14 mouse cellular contexts compared by ENCODE assay signal in genomic region chr9:92694361-92695016, GRCm38 (mm10).
DNase-seq lines count a peak whose midpoint lies in the region; ATAC-seq and TF ChIP-seq lines count a peak whose summit lies in the region.
"Had no signal": no experiment of that assay in that cellular context is flagged by ENCODE, and none has a peak within 500 bp of the region (broad histone marks: within the 10 kb centered on the region; RNA-seq: fewer than 3 reads in every experiment).

No protein-coding gene starts in this region.

- H3K4me2 ChIP-seq in heart, embryonic 12.5 days = no peak overlapping the region
- H3K4me2 ChIP-seq in midbrain, postnatal 0 days (ENCODE audit: low read depth, low read length, poor library complexity, severe bottlenecking) = no peak overlapping the region
- no peak overlapping the region for H3K4me2 ChIP-seq in midbrain, embryonic 14.5 days (ENCODE audit: low read length)
- no peak overlapping the region; the same call in 1 of the 2 replicates for H3K4me2 ChIP-seq in stomach, embryonic 15.5 days
- H3K4me2 ChIP-seq: forebrain, embryonic 15.5 days; liver, embryonic 15.5 days had no signal

- no peak for TF ChIP-seq CTCF in midbrain, postnatal 0 days (IDR thresholded peaks at IDR 0.05)

- no peak for ATAC-seq in heart, embryonic 12.5 days (ENCODE audit: insufficient number of reproducible peaks, low FRiP score)
- no peak for ATAC-seq in midbrain, postnatal 0 days (ENCODE audit: low FRiP score)
- no peak for ATAC-seq in midbrain, embryonic 14.5 days (ENCODE audit: low FRiP score, low TSS enrichment)
- peak; percentile 82 for ATAC-seq in stomach, embryonic 15.5 days (ENCODE audit: insufficient read depth, low FRiP score, low read depth)
- ATAC-seq: forebrain, embryonic 15.5 days had no signal

- no peaks in the 10 kb centered on the region for H3K36me3 ChIP-seq in heart, embryonic 12.5 days
- no peaks in the 10 kb centered on the region for H3K36me3 ChIP-seq in midbrain, postnatal 0 days (ENCODE audit: insufficient read depth, low read length)
- no peaks in the 10 kb centered on the region for H3K36me3 ChIP-seq in midbrain, embryonic 14.5 days (ENCODE audit: control insufficient read depth, insufficient read depth, low read length)
- H3K36me3 ChIP-seq in stomach, embryonic 15.5 days = no peaks in the 10 kb centered on the region
- H3K36me3 ChIP-seq: forebrain, embryonic 15.5 days; liver, embryonic 15.5 days; midbrain, embryonic 10.5 days had no signal

- no peak overlapping the region for H3K4me3 ChIP-seq in heart, embryonic 12.5 days
- no peak overlapping the region for H3K4me3 ChIP-seq in midbrain, postnatal 0 days (ENCODE audit: low read depth, low read length)
- H3K4me3 ChIP-seq in midbrain, embryonic 14.5 days (replicated peaks; ENCODE audit: low read depth, low read length) = no peak overlapping the region
- H3K4me3 ChIP-seq in stomach, embryonic 15.5 days (replicated peaks) = no peak overlapping the region
- H3K4me3 ChIP-seq: forebrain, embryonic 15.5 days; liver, embryonic 15.5 days; midbrain, embryonic 10.5 days had no signal

- H3K4me1 ChIP-seq in heart, embryonic 12.5 days (replicated peaks) = no peaks in the 10 kb centered on the region
- H3K4me1 ChIP-seq in midbrain, postnatal 0 days (ENCODE audit: insufficient read depth, low read length) = no peaks in the 10 kb centered on the region
- no peaks in the 10 kb centered on the region for H3K4me1 ChIP-seq in midbrain, embryonic 14.5 days (ENCODE audit: control insufficient read depth, insufficient read depth, low read length)
- no peaks in the 10 kb centered on the region for H3K4me1 ChIP-seq in stomach, embryonic 15.5 days
- H3K4me1 ChIP-seq: forebrain, embryonic 15.5 days; liver, embryonic 15.5 days; midbrain, embryonic 10.5 days had no signal

- H3K27ac ChIP-seq in heart, embryonic 12.5 days (ENCODE audit: poor library complexity, severe bottlenecking) = no peak overlapping the region
- H3K27ac ChIP-seq in midbrain, postnatal 0 days (ENCODE audit: low read depth, low read length) = no peak overlapping the region
- no peak overlapping the region for H3K27ac ChIP-seq in midbrain, embryonic 14.5 days (replicated peaks; ENCODE audit: low read depth, low read length)
- peak overlapping the region; percentile 68; the same call in 1 of the 2 replicates for H3K27ac ChIP-seq in stomach, embryonic 15.5 days
- H3K27ac ChIP-seq: forebrain, embryonic 15.5 days; liver, embryonic 15.5 days; midbrain, embryonic 10.5 days had no signal

- H3K27me3 ChIP-seq in heart, embryonic 12.5 days (replicated peaks) = no peaks in the 10 kb centered on the region
- no peaks in the 10 kb centered on the region for H3K27me3 ChIP-seq in midbrain, postnatal 0 days (ENCODE audit: insufficient read depth, low read length)
- H3K27me3 ChIP-seq in midbrain, embryonic 14.5 days (ENCODE audit: control insufficient read depth, insufficient read depth, low read length) = no peaks in the 10 kb centered on the region
- H3K27me3 ChIP-seq in stomach, embryonic 15.5 days (replicated peaks) = no peaks in the 10 kb centered on the region
- H3K27me3 ChIP-seq: forebrain, embryonic 15.5 days; liver, embryonic 15.5 days had no signal

- H3K9me3 ChIP-seq in heart, embryonic 12.5 days (replicated peaks) = no peaks in the 10 kb centered on the region
- no peaks in the 10 kb centered on the region for H3K9me3 ChIP-seq in midbrain, postnatal 0 days (ENCODE audit: low read length)
- no peaks in the 10 kb centered on the region for H3K9me3 ChIP-seq in midbrain, embryonic 14.5 days (ENCODE audit: control insufficient read depth, low read length)
- no peaks in the 10 kb centered on the region for H3K9me3 ChIP-seq in stomach, embryonic 15.5 days
- H3K9me3 ChIP-seq: forebrain, embryonic 15.5 days; midbrain, embryonic 10.5 days had no signal

- WGBS in heart, embryonic 12.5 days = 62% methylated on average over 6 of the region's 6 CpGs
- 61% methylated on average over 6 of the region's 6 CpGs for WGBS in midbrain, postnatal 0 days
- 71% methylated on average over 6 of the region's 6 CpGs for WGBS in midbrain, embryonic 14.5 days
- WGBS in stomach, embryonic 15.5 days = 27% methylated on average over 6 of the region's 6 CpGs

- DNase-seq in heart, adult 11 months = peak; percentile 90
- peak; percentile 30 for DNase-seq in kidney, postnatal 10 days
- DNase-seq in kidney, postnatal 14 days = no peak
- peak; percentile 27 for DNase-seq in midbrain, postnatal 0 days (ENCODE audit: low spot score)
- no peak for DNase-seq in midbrain, embryonic 14.5 days
- no peak for DNase-seq in gastrocnemius, postnatal 25 days
- DNase-seq: adrenal gland, postnatal 10 days; cerebellum, postnatal 36 days; thymus, adult 2 months had no signal

- H3K9ac ChIP-seq in heart, embryonic 12.5 days = no peak overlapping the region
- H3K9ac ChIP-seq in midbrain, postnatal 0 days (replicated peaks; ENCODE audit: low read length, poor library complexity, severe bottlenecking) = no peak overlapping the region
- H3K9ac ChIP-seq in midbrain, embryonic 14.5 days (replicated peaks; ENCODE audit: low read length) = no peak overlapping the region
- H3K9ac ChIP-seq in stomach, embryonic 15.5 days = no peak overlapping the region
- H3K9ac ChIP-seq: forebrain, embryonic 15.5 days; liver, embryonic 15.5 days had no signal

Comparison
In these comparisons a context has a peak if more than half of its experiments do, and no peak if none do; other contexts are left out.
1. DNase-seq: peak in heart, adult 11 months (single experiment), kidney, postnatal 10 days (single experiment) and midbrain, postnatal 0 days (single experiment); none in kidney, postnatal 14 days (single experiment), midbrain, embryonic 14.5 days (single experiment) and gastrocnemius, postnatal 25 days (single experiment).